Mouse (Mus musculus) bone marrow macrophage, adult 2 months (primary cell): ENCODE measurements at regions not wholly inside any gene's neighbourhood (a gene's known extent, or its start where the extent isn't known, plus 50 kb on each side); places are given as distances from the start of the nearest gene placed in this dataset.

ENCODE experiments used
- CTCF ChIP-seq: IDR thresholded peaks from 2 replicates; pipeline ENCODE4 v1.5.1; 2012; ENCODE audit warnings: low read depth, mild to moderate bottlenecking, low read length, moderate library complexity
- POLR2A ChIP-seq: IDR thresholded peaks from 2 replicates; pipeline ENCODE4 v1.6.1; 2012; ENCODE audit warnings: mild to moderate bottlenecking, low read depth, low read length, borderline replicate concordance

- no peak for TF ChIP-seq POLR2A
- no peak for TF ChIP-seq CTCF
Observed at GRCm38 (mm10) chr11:111610522-111611015, 544.6 kb downstream of the Kcnj2 start.
